Mouse (Mus musculus) liver, embryonic 12.5 days (tissue): ENCODE results near the gene Oma1. TPM values are rescaled to one million over a fixed set of nuclear protein-coding genes. Genes with fewer than 3 reads are reported as not detected.

Experiments
- ATAC-seq: fragments of 200-750 bp; cut with Nextera tagmentation; 2 replicates; pipeline ENCODE4 v1.8.0; 2017; ENCODE audit warnings: moderate number of reproducible peaks, mild to moderate bottlenecking, moderate library complexity
- H3K27ac ChIP-seq: fragments of 300-500 bp; sonication (generic); 2 replicates; pipeline ENCODE4 v1.5.1; 2016; ENCODE audit warnings: mild to moderate bottlenecking
- H3K27me3 ChIP-seq: fragments of 300-500 bp; sonication (generic); replicated peaks from 2 replicates; pipeline ENCODE4 v1.6.1; 2016; ENCODE audit warnings: mild to moderate bottlenecking, moderate library complexity
- H3K36me3 ChIP-seq: fragments of 300-500 bp; sonication (generic); 2 replicates; pipeline ENCODE4 v1.6.1; 2016; ENCODE audit warnings: mild to moderate bottlenecking, moderate library complexity
- H3K4me1 ChIP-seq: fragments of 300-500 bp; sonication (generic); 2 replicates; pipeline ENCODE4 v1.6.1; 2016
- H3K4me2 ChIP-seq: fragments of 300-500 bp; sonication (generic); 2 replicates; pipeline ENCODE4 v1.6.1; 2016; ENCODE audit warnings: mild to moderate bottlenecking, moderate library complexity
- H3K4me3 ChIP-seq: fragments of 300-500 bp; sonication (generic); 2 replicates; pipeline ENCODE4 v1.5.1; 2016; ENCODE audit warnings: mild to moderate bottlenecking, moderate library complexity
- H3K9ac ChIP-seq: fragments of 300-500 bp; sonication (generic); 2 replicates; pipeline ENCODE4 v1.6.1; 2016; ENCODE audit warnings: mild to moderate bottlenecking, moderate library complexity
- H3K9me3 ChIP-seq: fragments of 300-500 bp; sonication (generic); replicated peaks from 2 replicates; pipeline ENCODE4 v1.6.1; 2016; ENCODE audit warnings: mild to moderate bottlenecking, moderate library complexity
- WGBS: fragments of 180-500 bp; shearing (Covaris S2); methylation state at CpG from one replicate; pipeline ENCODE4 v1.1.7; 2016; ENCODE audit not compliant: insufficient replicate concordance; 5-methylcytosine and 5-hydroxymethylcytosine counted together
- polyA plus RNA-seq: library from polyadenylated mRNA; unstranded; fragments of >200 nt; fragmentation: Nextera tagmentation; extraction: Ambion mirVana; gene quantifications from 2 replicates; pipeline ENCODE4 v1.2.1, GENCODE M21; 2016

The Oma1 gene
- polyA plus RNA-seq, 1 experiment from 2014 or later, result 16.5 TPM

GRCm38 (mm10) chr4:103324688-103325451 is 11.3 kb downstream of the Oma1 start:
- no peak for ATAC-seq
- Histone ChIP-seq H3K9ac (no peak overlapping the region), H3K27me3 (no peaks in the 10 kb centered on the region), H3K27ac (no peak overlapping the region), H3K4me2 (no peak overlapping the region), H3K9me3 (no peaks in the 10 kb centered on the region), H3K4me1 (no peaks in the 10 kb centered on the region), H3K36me3 (peaks cover 24% of the 10 kb centered on the region), H3K4me3 (no peak overlapping the region)
- WGBS, result 76% methylated on average over 17 of the region's 17 CpGs

GRCm38 (mm10) chr4:103326994-103327393 is 13.4 kb downstream of the Oma1 start:
- Histone ChIP-seq H3K27ac (no peak overlapping the region), H3K4me2 (no peak overlapping the region), H3K4me1 (no peaks in the 10 kb centered on the region), H3K9me3 (no peaks in the 10 kb centered on the region), H3K27me3 (no peaks in the 10 kb centered on the region), H3K9ac (no peak overlapping the region), H3K4me3 (no peak overlapping the region), H3K36me3 (peaks cover 27% of the 10 kb centered on the region)
- 64% methylated on average over 3 of the region's 3 CpGs for WGBS
- no peak for ATAC-seq

- no peak for ATAC-seq
- Histone ChIP-seq H3K9me3 (no peaks in the 10 kb centered on the region), H3K4me2 (no peak overlapping the region), H3K9ac (no peak overlapping the region), H3K27me3 (no peaks in the 10 kb centered on the region), H3K4me3 (no peak overlapping the region), H3K4me1 (no peaks in the 10 kb centered on the region), H3K27ac (no peak overlapping the region), H3K36me3 (peaks cover 34% of the 10 kb centered on the region)
- WGBS, result 81% methylated on average over 6 of the region's 6 CpGs
Observed at GRCm38 (mm10) chr4:103329348-103329747, 15.7 kb downstream of the Oma1 start.

- 73% methylated on average over 5 of the region's 5 CpGs for WGBS
- no peak for ATAC-seq
- H3K4me1 ChIP-seq, result no peaks in the 10 kb centered on the region
- no peak overlapping the region for H3K27ac ChIP-seq
- no peak overlapping the region for H3K4me2 ChIP-seq
- H3K9ac ChIP-seq, result no peak overlapping the region
- H3K4me3 ChIP-seq, result no peak overlapping the region
- H3K9me3 ChIP-seq, result no peaks in the 10 kb centered on the region
- H3K36me3 ChIP-seq, result peaks cover 21% of the 10 kb centered on the region
- no peaks in the 10 kb centered on the region for H3K27me3 ChIP-seq
Observed at GRCm38 (mm10) chr4:103335134-103335533, 21.5 kb downstream of the Oma1 start.

- H3K4me3 ChIP-seq, result no peak overlapping the region
- no peak overlapping the region for H3K4me2 ChIP-seq
- no peaks in the 10 kb centered on the region for H3K4me1 ChIP-seq
- peaks cover 4% of the 10 kb centered on the region for H3K36me3 ChIP-seq
- H3K27me3 ChIP-seq, result no peaks in the 10 kb centered on the region
- no peaks in the 10 kb centered on the region for H3K9me3 ChIP-seq
- ATAC-seq, result no peak
- 63% methylated on average over 1 of the region's 1 CpGs for WGBS
- H3K9ac ChIP-seq, result no peak overlapping the region
- no peak overlapping the region for H3K27ac ChIP-seq
Observed at GRCm38 (mm10) chr4:103340726-103341125, 27.1 kb downstream of the Oma1 start.

GRCm38 (mm10) chr4:103341620-103342019 is 28.0 kb downstream of the Oma1 start:
- no peaks in the 10 kb centered on the region for H3K9me3 ChIP-seq
- 50% methylated on average over 4 of the region's 4 CpGs for WGBS
- ATAC-seq, result no peak
- H3K4me3 ChIP-seq, result no peak overlapping the region
- H3K27ac ChIP-seq, result no peak overlapping the region
- H3K27me3 ChIP-seq, result no peaks in the 10 kb centered on the region
- H3K4me1 ChIP-seq, result no peaks in the 10 kb centered on the region
- H3K36me3 ChIP-seq, result peaks cover 4% of the 10 kb centered on the region
- no peak overlapping the region for H3K4me2 ChIP-seq
- H3K9ac ChIP-seq, result no peak overlapping the region

- no peak for ATAC-seq
- 67% methylated on average over 2 of the region's 2 CpGs for WGBS
Observed at GRCm38 (mm10) chr4:103346058-103346457, 32.4 kb downstream of the Oma1 start.

GRCm38 (mm10) chr4:103346849-103347248 is 33.2 kb downstream of the Oma1 start:
- Histone ChIP-seq H3K9me3 (no peaks in the 10 kb centered on the region), H3K27ac (no peak overlapping the region), H3K27me3 (no peaks in the 10 kb centered on the region), H3K36me3 (peaks cover 4% of the 10 kb centered on the region), H3K4me2 (no peak overlapping the region), H3K4me1 (no peaks in the 10 kb centered on the region), H3K4me3 (no peak overlapping the region), H3K9ac (no peak overlapping the region)
- WGBS, result 81% methylated on average over 5 of the region's 5 CpGs
- ATAC-seq, result no peak

More at GRCm38 (mm10) chr4:103346058-103346457, 32.4 kb downstream of the Oma1 start:
- no peaks in the 10 kb centered on the region for H3K27me3 ChIP-seq
- H3K4me1 ChIP-seq, result no peaks in the 10 kb centered on the region
- H3K4me2 ChIP-seq, result no peak overlapping the region
- H3K9me3 ChIP-seq, result no peaks in the 10 kb centered on the region
- no peak overlapping the region for H3K9ac ChIP-seq
- H3K4me3 ChIP-seq, result no peak overlapping the region
- H3K36me3 ChIP-seq, result peaks cover 4% of the 10 kb centered on the region
- H3K27ac ChIP-seq, result no peak overlapping the region

- no peaks in the 10 kb centered on the region for H3K9me3 ChIP-seq
- H3K4me3 ChIP-seq, result no peak overlapping the region
- H3K9ac ChIP-seq, result no peak overlapping the region
- H3K36me3 ChIP-seq, result no peaks in the 10 kb centered on the region
- ATAC-seq, result no peak
- H3K27ac ChIP-seq, result no peak overlapping the region
- no peaks in the 10 kb centered on the region for H3K27me3 ChIP-seq
- 68% methylated on average over 4 of the region's 4 CpGs for WGBS
- no peak overlapping the region for H3K4me2 ChIP-seq
- no peaks in the 10 kb centered on the region for H3K4me1 ChIP-seq
Observed at GRCm38 (mm10) chr4:103349219-103349618, 35.6 kb downstream of the Oma1 start.

- no peak for ATAC-seq
- H3K4me2 ChIP-seq, result no peak overlapping the region
- 0 out of 2 replicates have a peak, but pooled peaks cover 2% of the 10 kb centered on the region for H3K36me3 ChIP-seq
- no peak overlapping the region for H3K27ac ChIP-seq
- no peaks in the 10 kb centered on the region for H3K9me3 ChIP-seq
- no peak overlapping the region for H3K4me3 ChIP-seq
- H3K4me1 ChIP-seq, result no peaks in the 10 kb centered on the region
- 90% methylated on average over 5 of the region's 5 CpGs for WGBS
- no peaks in the 10 kb centered on the region for H3K27me3 ChIP-seq
- H3K9ac ChIP-seq, result no peak overlapping the region
Observed at GRCm38 (mm10) chr4:103352926-103353325, 39.3 kb downstream of the Oma1 start.

- Histone ChIP-seq H3K9me3 (no peaks in the 10 kb centered on the region), H3K4me2 (no peak overlapping the region), H3K9ac (no peak overlapping the region), H3K36me3 (0 out of 2 replicates have a peak, but pooled peaks cover 2% of the 10 kb centered on the region), H3K4me3 (no peak overlapping the region), H3K27me3 (no peaks in the 10 kb centered on the region), H3K27ac (no peak overlapping the region), H3K4me1 (no peaks in the 10 kb centered on the region)
- ATAC-seq, result no peak
- 88% methylated on average over 3 of the region's 3 CpGs for WGBS
Observed at GRCm38 (mm10) chr4:103357457-103357856, 43.8 kb downstream of the Oma1 start.

- Histone ChIP-seq H3K4me2 (no peak overlapping the region), H3K4me3 (no peak overlapping the region), H3K9ac (no peak overlapping the region), H3K27ac (no peak overlapping the region), H3K4me1 (no peaks in the 10 kb centered on the region), H3K36me3 (0 out of 2 replicates have a peak, but pooled peaks cover 2% of the 10 kb centered on the region), H3K9me3 (no peaks in the 10 kb centered on the region), H3K27me3 (no peaks in the 10 kb centered on the region)
- 71% methylated on average over 9 of the region's 9 CpGs for WGBS
- no peak for ATAC-seq
Observed at GRCm38 (mm10) chr4:103358941-103359448, 45.4 kb downstream of the Oma1 start.
